Mouse (Mus musculus) C2C12 (cell line): ENCODE measurements around the gene Inpp5k. TPM values are rescaled to one million over a fixed set of nuclear protein-coding genes. Genes with fewer than 3 reads are reported as not detected.

Source experiments
- H3K27me3 ChIP-seq: one replicate; pipeline ENCODE4 v1.6.1; 2011; ENCODE audit not compliant: control insufficient read depth, insufficient read depth, insufficient read length
- H3K36me3 ChIP-seq: one replicate; pipeline ENCODE4 v1.6.1; 2011; ENCODE audit not compliant: control insufficient read depth, insufficient read depth
- H3K4me3 ChIP-seq: one replicate; pipeline ENCODE4 v1.5.1; 2011; ENCODE audit warnings: mild to moderate bottlenecking, control low read depth; ENCODE audit not compliant: poor library complexity, insufficient read depth, severe bottlenecking
- H3K79me2 ChIP-seq: one replicate; pipeline ENCODE4 v1.6.1; 2011; ENCODE audit not compliant: control insufficient read depth, insufficient read depth
- H3K79me3 ChIP-seq: one replicate; pipeline ENCODE4 v1.6.1; 2011; ENCODE audit warnings: low read depth, control low read depth
- H3ac ChIP-seq: one replicate; pipeline ENCODE3; 2011; ENCODE audit warnings: low read depth; ENCODE audit not compliant: control insufficient read depth, insufficient read length
- CEBPB ChIP-seq: IDR thresholded peaks from one replicate; pipeline ENCODE4 v1.6.1; 2011; ENCODE audit warnings: low read depth, mild to moderate bottlenecking, control low read depth, moderate library complexity
- CTCF ChIP-seq: IDR thresholded peaks from one replicate; pipeline ENCODE4 v1.5.1; 2011; ENCODE audit not compliant: control insufficient read depth, insufficient read depth, insufficient read length
- FOSL1 ChIP-seq: IDR thresholded peaks from one replicate; pipeline ENCODE4 v1.8.0; 2011; ENCODE audit warnings: mild to moderate bottlenecking, low read length; ENCODE audit not compliant: poor library complexity, insufficient read depth, severe bottlenecking
- MAX ChIP-seq: IDR thresholded peaks from one replicate; pipeline ENCODE4 v1.6.1; 2011; ENCODE audit warnings: mild to moderate bottlenecking, control low read depth
- MYOD1 ChIP-seq: IDR thresholded peaks from one replicate; pipeline ENCODE4 v1.6.1; 2011; ENCODE audit warnings: low read depth; ENCODE audit not compliant: control insufficient read depth, insufficient read length
- MYOG ChIP-seq: IDR thresholded peaks from one replicate; pipeline ENCODE4 v1.6.1; 2011; ENCODE audit not compliant: control insufficient read depth, insufficient read length; ENCODE audit errors: extremely low read depth
- USF1 ChIP-seq: IDR thresholded peaks from one replicate; pipeline ENCODE4 v1.6.1; 2011; ENCODE audit warnings: low read depth, mild to moderate bottlenecking, control low read depth, moderate library complexity
- polyA plus RNA-seq: library from polyadenylated mRNA; unstranded; fragments of >200 nt; fragmentation: generic; extraction: Trizol; gene quantifications from one replicate; pipeline ENCODE4 v1.2.1, GENCODE M21; 2012; ENCODE audit warnings: missing spikeins

Gene Inpp5k
- polyA plus RNA-seq, 1 experiment = 8.9 TPM

DNA sequence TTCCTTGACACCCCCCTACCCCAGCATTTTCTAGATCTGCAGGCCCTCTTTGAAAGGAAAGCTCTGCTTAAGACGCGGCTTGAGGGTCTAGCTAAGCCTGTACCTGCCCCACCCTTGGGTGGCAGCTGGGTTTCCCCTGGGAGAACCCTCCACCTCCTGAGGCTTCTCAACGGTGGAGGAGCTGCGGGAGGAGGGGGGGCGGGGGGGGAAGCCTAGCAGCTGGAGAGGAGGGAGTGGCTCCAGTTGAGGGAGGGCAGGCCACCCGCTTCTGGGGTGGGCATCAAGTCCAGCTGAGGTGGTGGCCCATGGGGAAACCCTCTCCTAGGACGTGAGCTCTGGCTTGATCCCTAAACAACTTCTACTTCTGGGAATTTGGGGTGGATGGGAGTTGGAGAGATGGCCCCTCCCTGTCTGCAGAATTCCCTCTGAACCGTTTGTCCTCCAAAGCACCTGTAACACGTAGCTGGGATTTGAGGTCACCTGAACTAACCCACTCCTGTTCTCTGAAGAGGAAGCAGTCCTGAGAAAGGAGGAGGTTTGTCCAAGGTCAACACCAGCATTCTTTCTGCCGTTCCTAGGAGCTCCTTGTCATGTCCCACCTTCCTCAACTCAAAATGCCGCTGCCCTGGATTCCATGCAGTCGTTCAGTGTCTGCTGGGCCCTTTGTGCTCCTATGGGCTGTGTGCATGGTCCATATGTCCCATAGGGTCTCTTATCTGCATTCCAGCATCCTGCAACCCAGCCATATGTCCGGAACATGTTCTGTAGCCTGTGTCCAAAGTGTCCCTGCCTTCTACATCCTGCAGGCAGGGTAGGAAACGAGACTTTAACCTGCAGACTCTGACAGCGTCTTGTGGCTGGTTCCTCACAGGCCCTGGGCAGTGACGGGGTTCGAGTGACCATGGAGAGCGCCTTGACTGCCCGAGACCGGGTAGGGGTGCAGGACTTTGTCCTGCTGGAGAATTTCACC is 26.1 kb downstream of the Inpp5k start:
- TF ChIP-seq FOSL1 = no peak
- TF ChIP-seq CEBPB = no peak
- TF ChIP-seq MYOD1 = no peak
- TF ChIP-seq MYOG = no peak
- TF ChIP-seq USF1 = no peak
- no peak for TF ChIP-seq CTCF
- no peak for TF ChIP-seq MAX
- Histone ChIP-seq H3K36me3 (peaks cover 49% of the 10 kb centered on the region), H3K27me3 (no peaks in the 10 kb centered on the region), H3K79me2 (peaks cover 89% of the 10 kb centered on the region), H3K79me3 (peaks cover 39% of the 10 kb centered on the region), H3ac (peak overlapping the region; percentile 56), H3K4me3 (peak overlapping the region; percentile 62)

DNA sequence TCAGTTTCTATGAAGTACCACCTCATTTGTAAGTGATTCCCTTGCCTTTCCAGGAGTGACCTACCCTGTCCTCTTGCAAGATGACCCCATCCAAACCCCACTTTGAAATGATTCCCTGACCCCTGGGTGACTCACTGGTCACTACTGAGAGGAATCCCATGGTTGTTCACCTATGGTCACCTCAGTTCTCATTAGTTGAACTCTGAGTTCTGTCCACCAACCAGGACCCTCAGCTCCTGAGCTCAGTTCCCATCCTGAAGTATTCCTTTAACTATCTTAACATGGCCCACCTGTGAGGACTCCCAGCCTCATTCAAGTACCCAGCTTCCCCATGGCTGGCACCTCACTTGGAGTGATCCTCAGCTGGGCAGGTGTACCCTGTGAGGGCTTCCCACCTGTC is 27.1 kb downstream of the Inpp5k start:
- TF ChIP-seq CTCF = no peak
- TF ChIP-seq MYOD1 = no peak
- TF ChIP-seq FOSL1 = no peak
- no peak for TF ChIP-seq MAX
- TF ChIP-seq CEBPB = no peak
- TF ChIP-seq MYOG = no peak
- no peak for TF ChIP-seq USF1
- H3K4me3 ChIP-seq = no peak overlapping the region
- H3K79me2 ChIP-seq = peaks cover 79% of the 10 kb centered on the region
- H3ac ChIP-seq = no peak overlapping the region
- H3K36me3 ChIP-seq = peaks cover 58% of the 10 kb centered on the region
- peaks cover 33% of the 10 kb centered on the region for H3K79me3 ChIP-seq
- H3K27me3 ChIP-seq = no peaks in the 10 kb centered on the region

DNA sequence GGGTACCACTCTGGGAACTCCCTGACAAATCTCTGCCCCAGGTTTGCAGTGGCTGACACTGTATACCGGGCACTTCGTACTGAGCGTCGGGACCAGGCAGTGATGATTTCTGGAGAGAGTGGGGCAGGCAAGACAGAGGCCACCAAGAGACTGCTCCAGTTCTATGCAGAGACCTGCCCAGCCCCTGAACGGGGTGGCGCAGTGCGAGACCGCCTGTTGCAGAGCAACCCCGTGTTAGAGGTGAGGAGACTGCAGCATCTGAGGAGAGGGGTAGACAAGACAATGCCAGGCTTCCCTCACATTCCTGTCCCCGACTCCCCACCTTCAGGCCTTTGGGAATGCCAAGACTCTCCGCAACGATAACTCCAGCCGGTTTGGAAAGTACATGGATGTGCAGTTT is 27.5 kb downstream of the Inpp5k start:
- Histone ChIP-seq H3K4me3 (no peak overlapping the region), H3ac (no peak overlapping the region), H3K36me3 (peaks cover 63% of the 10 kb centered on the region), H3K79me3 (peaks cover 33% of the 10 kb centered on the region), H3K79me2 (peaks cover 74% of the 10 kb centered on the region), H3K27me3 (no peaks in the 10 kb centered on the region)
- no peak for TF ChIP-seq MAX

DNA sequence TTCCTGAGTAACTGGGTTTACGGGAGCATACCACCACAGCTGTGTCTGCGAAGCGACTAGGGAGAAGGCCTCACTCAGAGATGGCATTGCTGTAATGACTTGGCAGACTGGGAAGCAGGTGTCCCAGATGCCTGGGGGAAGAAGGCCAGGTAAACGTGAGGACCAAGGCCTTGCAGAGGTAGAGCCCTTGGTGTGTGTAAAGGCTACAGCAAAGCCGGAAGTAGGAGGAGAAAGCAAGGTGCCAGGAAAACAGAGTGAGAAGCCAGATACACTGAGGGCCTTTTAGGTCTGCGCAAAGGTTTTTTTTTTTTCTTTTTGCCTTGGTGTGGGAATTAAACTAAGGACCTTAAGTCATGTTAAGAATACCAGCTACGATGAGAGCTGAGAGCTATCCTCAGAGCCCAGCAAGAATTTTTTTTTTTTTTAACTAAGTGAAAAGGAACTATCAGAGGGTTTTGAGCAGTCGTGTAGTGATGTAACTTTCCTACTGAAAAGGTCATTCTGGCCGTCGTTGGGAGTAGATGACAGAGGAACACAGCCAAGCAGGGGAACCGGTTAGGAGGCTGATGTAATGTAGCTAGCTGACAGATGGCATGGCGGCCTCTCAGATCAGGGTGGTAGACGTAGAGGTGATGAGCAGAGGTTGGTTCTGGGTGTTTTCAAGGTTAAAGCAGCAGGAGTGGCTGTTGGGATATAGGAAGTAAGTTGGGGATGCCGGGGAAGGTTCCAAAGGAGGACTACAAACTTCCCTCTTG is 28.4 kb downstream of the Inpp5k start:
- H3K36me3 ChIP-seq = peaks cover 71% of the 10 kb centered on the region
- peaks cover 33% of the 10 kb centered on the region for H3K79me3 ChIP-seq
- H3K79me2 ChIP-seq = peaks cover 72% of the 10 kb centered on the region
- no peaks in the 10 kb centered on the region for H3K27me3 ChIP-seq
- TF ChIP-seq MAX (no peak), MYOG (no peak), CEBPB (no peak), FOSL1 (no peak)
- H3K4me3 ChIP-seq = no peak overlapping the region
- no peak overlapping the region for H3ac ChIP-seq

- no peak for TF ChIP-seq MYOG
- TF ChIP-seq CEBPB = no peak
- no peak for TF ChIP-seq MAX
- no peak for TF ChIP-seq MYOD1
- TF ChIP-seq CTCF = no peak
- TF ChIP-seq USF1 = no peak
- no peak for TF ChIP-seq FOSL1
- no peak overlapping the region for H3K4me3 ChIP-seq
- H3K79me3 ChIP-seq = peaks cover 30% of the 10 kb centered on the region
- H3K79me2 ChIP-seq = peaks cover 62% of the 10 kb centered on the region
- peaks cover 80% of the 10 kb centered on the region for H3K36me3 ChIP-seq
- H3K27me3 ChIP-seq = no peaks in the 10 kb centered on the region
- H3ac ChIP-seq = no peak overlapping the region
Observed at GRCm38 (mm10) chr11:75660081-75660590, 29.3 kb downstream of the Inpp5k start.
